ENCODE assay signal across 30 mouse cellular contexts in the genomic region with DNA sequence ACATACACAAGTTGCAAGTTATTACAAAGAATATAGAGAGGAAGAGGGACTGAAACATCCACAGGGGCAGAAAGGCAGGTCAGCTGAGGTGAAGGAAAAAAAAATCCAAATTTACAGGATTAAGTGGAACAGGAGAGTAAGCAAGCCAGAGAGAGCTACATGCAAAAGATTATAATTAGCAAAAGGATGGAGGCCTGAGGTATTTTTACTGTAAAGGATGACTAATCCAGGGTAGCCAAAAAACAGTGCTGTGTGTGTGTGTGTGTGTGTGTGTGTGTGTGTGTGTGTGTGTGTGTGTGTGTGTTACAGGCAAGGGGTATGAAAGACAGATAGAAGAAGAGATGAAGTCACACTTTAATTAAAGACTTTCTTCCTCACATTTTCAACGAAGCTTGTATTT. TPM values are rescaled to one million over a fixed set of nuclear protein-coding genes. Genes with fewer than 3 reads are reported as not detected.
DNase-seq lines count a peak whose midpoint lies in the region; ATAC-seq and TF ChIP-seq lines count a peak whose summit lies in the region.
"Had no signal": no experiment of that assay in that cellular context is flagged by ENCODE, and none has a peak within 500 bp of the region (broad histone marks: within the 10 kb centered on the region; RNA-seq: fewer than 3 reads in every experiment).

No protein-coding gene starts in this region.

- H3K27me3 ChIP-seq in forebrain, embryonic 15.5 days = no peaks in the 10 kb centered on the region
- no peaks in the 10 kb centered on the region for H3K27me3 ChIP-seq in forebrain, embryonic 11.5 days (ENCODE audit: control insufficient read depth, insufficient read depth, low read length)
- H3K27me3 ChIP-seq: CH12.LX; hindbrain, embryonic 12.5 days; intestine, embryonic 15.5 days; limb, embryonic 12.5 days; liver, embryonic 15.5 days had no signal

- 50% methylated on average over 1 of the region's 1 CpGs for WGBS in forebrain, embryonic 15.5 days
- WGBS in forebrain, embryonic 11.5 days = 86% methylated on average over 1 of the region's 1 CpGs
- 22% methylated on average over 1 of the region's 1 CpGs for WGBS in olfactory bulb, adult 2 months

- TF ChIP-seq POLR2A in olfactory bulb, adult 2 months (IDR thresholded peaks at IDR 0.05; ENCODE audit: insufficient read depth, low read depth, low read length) = no peak

- H3K27ac ChIP-seq in forebrain, embryonic 15.5 days (replicated peaks) = peak overlapping the region; percentile 92
- no peak overlapping the region for H3K27ac ChIP-seq in forebrain, embryonic 11.5 days (ENCODE audit: low read depth, low read length)
- peak overlapping the region; percentile 78 for H3K27ac ChIP-seq in olfactory bulb, adult 2 months (ENCODE audit: insufficient read depth, low read depth, low read length)
- H3K27ac ChIP-seq: hindbrain, embryonic 12.5 days; hindbrain, postnatal 0 days; intestine, embryonic 15.5 days; kidney, postnatal 0 days; limb, embryonic 12.5 days; liver, embryonic 15.5 days; midbrain, embryonic 10.5 days had no signal

- TF ChIP-seq CTCF in olfactory bulb, adult 2 months (IDR thresholded peaks at IDR 0.05; ENCODE audit: insufficient read depth, low read depth, low read length) = no peak

- no peak overlapping the region for H3K4me2 ChIP-seq in forebrain, embryonic 15.5 days (replicated peaks)
- no peak overlapping the region for H3K4me2 ChIP-seq in forebrain, embryonic 11.5 days (ENCODE audit: low read depth, low read length, severe bottlenecking)
- H3K4me2 ChIP-seq: heart, embryonic 11.5 days; hindbrain, embryonic 12.5 days; intestine, embryonic 15.5 days; limb, embryonic 12.5 days; liver, embryonic 15.5 days; lung, embryonic 14.5 days had no signal

- no peak for DNase-seq in forebrain, embryonic 11.5 days (ENCODE audit: low spot score)
- DNase-seq in right cerebral cortex, postnatal 10 days (ENCODE audit: low spot score in 2 of 2) = peak; percentile 43 to 48
- no peak for DNase-seq in right cerebral cortex, adult 2 months (ENCODE audit: low spot score in 2 of 2)
- peak; percentile 68 for DNase-seq in brain, adult 2 months (ENCODE audit: low read depth, low spot score)
- DNase-seq in kidney, adult 8-10 months = no peak
- no peak for DNase-seq in embryo, embryonic 11 days
- DNase-seq: adrenal gland, postnatal 10 days; cerebellum, adult 11-12 months; cerebellum, postnatal 10 days; gastrocnemius, postnatal 25 days; heart, adult 18-20 months; heart, postnatal 36 days; kidney, adult 2 months; kidney, postnatal 4 days; lung, embryonic 14.5 days; lung, postnatal 14 days; thymus, postnatal 4 days had no signal

- peaks cover 19% of the 10 kb centered on the region for H3K4me1 ChIP-seq in forebrain, embryonic 15.5 days
- H3K4me1 ChIP-seq in forebrain, embryonic 11.5 days (replicated peaks; ENCODE audit: control insufficient read depth, insufficient read depth, low read length) = 0 out of 2 replicates have a peak, but pooled peaks cover 2% of the 10 kb centered on the region
- peaks cover 9% of the 10 kb centered on the region for H3K4me1 ChIP-seq in olfactory bulb, adult 2 months (ENCODE audit: control insufficient read depth, insufficient read depth, low read length)
- H3K4me1 ChIP-seq: hindbrain, embryonic 12.5 days; intestine, embryonic 15.5 days had no signal

- no peak overlapping the region for H3K4me3 ChIP-seq in forebrain, embryonic 15.5 days
- H3K4me3 ChIP-seq in forebrain, embryonic 11.5 days (ENCODE audit: low read depth, low read length) = no peak overlapping the region
- no peak overlapping the region for H3K4me3 ChIP-seq in olfactory bulb, adult 2 months (ENCODE audit: insufficient read depth, low read depth, low read length)
- H3K4me3 ChIP-seq: hindbrain, embryonic 12.5 days; intestine, embryonic 15.5 days; limb, embryonic 12.5 days; liver, embryonic 15.5 days; midbrain, embryonic 10.5 days had no signal

- H3K9ac ChIP-seq in forebrain, embryonic 15.5 days (replicated peaks) = no peak overlapping the region
- no peak overlapping the region for H3K9ac ChIP-seq in forebrain, embryonic 11.5 days (ENCODE audit: low read length)
- H3K9ac ChIP-seq: hindbrain, embryonic 12.5 days; intestine, embryonic 15.5 days; limb, embryonic 12.5 days; liver, embryonic 15.5 days; lung, embryonic 14.5 days had no signal

- no peaks in the 10 kb centered on the region for H3K36me3 ChIP-seq in forebrain, embryonic 15.5 days
- no peaks in the 10 kb centered on the region for H3K36me3 ChIP-seq in forebrain, embryonic 11.5 days (ENCODE audit: control insufficient read depth, insufficient read depth, low read length)
- H3K36me3 ChIP-seq: hindbrain, embryonic 12.5 days; intestine, embryonic 15.5 days; limb, embryonic 12.5 days; liver, embryonic 15.5 days; midbrain, embryonic 10.5 days had no signal

- ATAC-seq in forebrain, embryonic 15.5 days (replicated peaks) = no peak
- no peak for ATAC-seq in forebrain, embryonic 11.5 days (replicated peaks; ENCODE audit: low FRiP score)
- ATAC-seq: hindbrain, postnatal 0 days; intestine, embryonic 15.5 days; midbrain, embryonic 16.5 days had no signal

- no peaks in the 10 kb centered on the region for H3K9me3 ChIP-seq in forebrain, embryonic 15.5 days
- H3K9me3 ChIP-seq in forebrain, embryonic 11.5 days (ENCODE audit: control insufficient read depth, low read length) = no peaks in the 10 kb centered on the region
- H3K9me3 ChIP-seq: hindbrain, embryonic 12.5 days; intestine, embryonic 15.5 days; limb, embryonic 12.5 days; liver, embryonic 15.5 days; midbrain, embryonic 10.5 days had no signal

RNA-seq across cellular contexts. Expression of gene Cdk17, which starts 31.3 kb away (rescaled TPM):
- polyA plus RNA-seq in forebrain, embryonic 15.5 days (2015; fragmentation: Nextera tagmentation; extraction: Ambion mirVana) = 50.2 and 57.3 TPM in 2 replicates
- 34.4 and 37.4 TPM in 2 replicates for polyA plus RNA-seq in forebrain, embryonic 11.5 days (2014; fragmentation: Nextera tagmentation; extraction: Ambion mirVana)
- 158 TPM in 1 of 2 replicates, not detected in the other for polyA plus RNA-seq in olfactory bulb, adult 2 months (2012; ENCODE audit: insufficient read depth, insufficient read length, low replicate concordance, missing spikeins)

RNA-seq across cellular contexts. Expression of gene Cfap54, which starts 47.9 kb away (rescaled TPM):
- polyA plus RNA-seq in forebrain, embryonic 15.5 days (2015; fragmentation: Nextera tagmentation; extraction: Ambion mirVana) = 2.2 and 2.3 TPM in 2 replicates
- 1.1 and 1.5 TPM in 2 replicates for polyA plus RNA-seq in forebrain, embryonic 11.5 days (2014; fragmentation: Nextera tagmentation; extraction: Ambion mirVana)
- not detected in 2 replicates for polyA plus RNA-seq in olfactory bulb, adult 2 months (2012; ENCODE audit: insufficient read depth, insufficient read length, low replicate concordance, missing spikeins)
- polyA plus RNA-seq: embryonic facial prominence, embryonic 11.5 days had no signal

Comparison
In these comparisons a context has a peak if more than half of its experiments do, and no peak if none do; other contexts are left out.
1. DNase-seq: peak in right cerebral cortex, postnatal 10 days (2 of 2) and brain, adult 2 months (single experiment); none in forebrain, embryonic 11.5 days (single experiment), right cerebral cortex, adult 2 months (0 of 2), kidney, adult 8-10 months (0 of 2) and embryo, embryonic 11 days (single experiment).